Mouse (Mus musculus) lung, postnatal 0 days (tissue): ENCODE measurements around the gene Gm10024. TPM values are rescaled to one million over a fixed set of nuclear protein-coding genes. Genes with fewer than 3 reads are reported as not detected.
A peak's percentile ranks its signal among the peaks of the same experiment; 100 is the strongest.
"Not testable (repeated sequence)": the region's sequence is repeated elsewhere in the genome, so short reads cannot be mapped to it uniquely, and the experiment has no call there.

Source experiments
- ATAC-seq: fragments of 200-750 bp; cut with Nextera tagmentation; 2 replicates; pipeline ENCODE4 v1.8.0; 2017; ENCODE audit warnings: moderate library complexity
- DNase-seq: peaks from one replicate; pipeline ENCODE4 v3.0.0-alpha.2; 2016; ENCODE audit warnings: low spot score
- H3K27ac ChIP-seq: fragments of 300-500 bp; sonication (generic); 2 replicates; pipeline ENCODE4 v1.5.1; 2014; ENCODE audit warnings: antibody characterized with exemption, mild to moderate bottlenecking, low read length, mixed read lengths
- H3K27me3 ChIP-seq: fragments of 300-500 bp; sonication (generic); replicated peaks from 2 replicates; pipeline ENCODE4 v1.6.1; 2014; ENCODE audit warnings: low read length, mixed read lengths; ENCODE audit not compliant: insufficient read depth
- H3K36me3 ChIP-seq: fragments of 300-500 bp; sonication (generic); 2 replicates; pipeline ENCODE4 v1.6.1; 2014; ENCODE audit warnings: low read length, mixed read lengths; ENCODE audit not compliant: insufficient read depth
- H3K4me1 ChIP-seq: fragments of 300-500 bp; sonication (generic); 2 replicates; pipeline ENCODE4 v1.6.1; 2014; ENCODE audit warnings: antibody characterized with exemption, low read depth, low read length, mixed read lengths; ENCODE audit not compliant: insufficient read depth
- H3K4me2 ChIP-seq: fragments of 300-500 bp; sonication (generic); replicated peaks from 2 replicates; pipeline ENCODE4 v1.6.1; 2014; ENCODE audit warnings: low read depth, mild to moderate bottlenecking, low read length, moderate library complexity, mixed read lengths
- H3K4me3 ChIP-seq: fragments of 300-500 bp; sonication (generic); 2 replicates; pipeline ENCODE4 v1.5.1; 2014; ENCODE audit warnings: low read depth, low read length
- H3K9ac ChIP-seq: fragments of 300-500 bp; sonication (generic); replicated peaks from 2 replicates; pipeline ENCODE4 v1.6.1; 2014; ENCODE audit warnings: low read depth, mild to moderate bottlenecking
- H3K9me3 ChIP-seq: fragments of 300-500 bp; sonication (generic); 2 replicates; pipeline ENCODE4 v1.6.1; 2016; ENCODE audit warnings: low read length, mixed read lengths
- CTCF ChIP-seq: IDR thresholded peaks from 2 replicates; pipeline ENCODE4 v1.5.1; 2016; ENCODE audit warnings: antibody characterized with exemption, mild to moderate bottlenecking
- EP300 ChIP-seq: IDR thresholded peaks from 2 replicates; pipeline ENCODE4 v1.6.1; 2016; ENCODE audit warnings: antibody characterized with exemption, mild to moderate bottlenecking, control low read depth
- WGBS: fragments of 180-500 bp; shearing (Covaris S2); extraction: QIAGEN DNeasy Blood & Tissue Kit; methylation state at CpG from one replicate; pipeline ENCODE4 v1.1.7; 2014; 5-methylcytosine and 5-hydroxymethylcytosine counted together
- polyA plus RNA-seq: library from polyadenylated mRNA; unstranded; fragments of >200 nt; fragmentation: Nextera tagmentation; extraction: Ambion mirVana; gene quantifications from 2 replicates; pipeline ENCODE4 v1.2.1, GENCODE M21; 2015

Gene Gm10024
- polyA plus RNA-seq, result not detected in 2 replicates

DNA sequence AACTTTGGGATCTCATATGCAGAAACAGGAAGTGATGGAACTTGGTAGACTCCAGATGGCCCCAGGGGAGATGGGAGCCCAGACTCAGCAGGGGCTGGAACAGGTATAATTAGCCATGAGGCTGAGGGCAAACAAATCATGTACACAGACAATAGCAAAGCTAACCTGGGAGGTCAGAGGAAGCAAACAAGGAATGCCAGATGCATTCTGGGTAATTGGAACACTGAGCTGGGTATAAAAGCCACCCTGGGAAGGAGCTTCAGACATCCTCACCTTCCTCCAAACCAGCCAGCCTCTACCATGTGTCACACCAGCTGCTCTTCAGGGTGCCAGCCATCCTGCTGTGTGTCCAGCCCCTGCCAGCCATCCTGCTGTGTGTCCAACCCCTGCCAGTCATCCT lies at the start of gene Gm10024:
Gm10024 (plus strand) TSS at position 301 of the 400 bp plus-strand sequence.
- H3K4me2 ChIP-seq, H3K27me3 ChIP-seq, H3K9ac ChIP-seq, H3K36me3 ChIP-seq, ATAC-seq, H3K4me3 ChIP-seq, H3K9me3 ChIP-seq, H3K27ac ChIP-seq, DNase-seq, H3K4me1 ChIP-seq: not testable (repeated sequence)

DNA sequence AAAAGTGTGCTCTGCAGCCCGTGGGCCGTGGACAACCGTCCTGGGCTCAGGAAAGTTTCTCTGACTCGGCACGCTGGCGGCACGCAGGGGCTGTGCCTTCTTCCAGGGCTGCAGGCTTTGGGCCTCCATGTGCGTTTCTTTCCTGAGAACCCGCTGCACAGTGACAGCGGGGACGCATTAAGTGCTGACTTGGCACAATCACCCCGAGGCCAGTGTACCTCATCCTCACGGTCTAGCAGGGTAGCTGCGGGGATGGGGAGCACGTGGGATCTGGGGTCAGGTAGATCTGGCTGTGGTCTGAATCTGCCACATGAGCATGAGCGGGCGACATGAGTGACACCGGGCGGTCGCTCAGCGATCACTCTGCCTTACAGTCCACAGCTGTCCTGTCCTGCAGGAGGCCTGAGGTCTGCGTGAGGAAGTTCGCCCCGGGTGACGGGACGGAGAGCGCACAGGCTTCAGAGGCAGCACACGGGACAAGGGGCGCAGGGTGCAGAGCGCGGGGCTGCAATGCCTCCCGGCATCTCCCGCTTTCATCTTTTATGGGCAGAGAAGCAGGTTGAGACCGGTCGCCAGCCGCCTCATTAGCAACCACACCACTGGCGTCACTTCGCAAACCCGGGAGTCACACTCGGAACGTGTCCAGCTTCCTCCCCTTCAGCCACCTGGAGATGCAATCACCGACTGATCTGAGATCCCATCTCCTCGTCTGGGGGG lies 47.1 kb upstream of the Gm10024 start:
- Histone ChIP-seq H3K27me3 (no peaks in the 10 kb centered on the region), H3K9me3 (no peaks in the 10 kb centered on the region), H3K27ac (no peak overlapping the region), H3K4me2 (no peak overlapping the region), H3K4me1 (no peaks in the 10 kb centered on the region), H3K9ac (no peak overlapping the region), H3K4me3 (no peak overlapping the region), H3K36me3 (no peaks in the 10 kb centered on the region)
- no peak for DNase-seq
- WGBS, result 40% methylated on average over 43 of the region's 43 CpGs
- no peak for TF ChIP-seq EP300
- no peak for TF ChIP-seq CTCF
- no peak for ATAC-seq

- WGBS, result 66% methylated on average over 8 of the region's 8 CpGs
- ATAC-seq, result 0 out of 2 replicates have a peak, but pooled peaks have one; percentile 14
- no peak for DNase-seq
- Histone ChIP-seq H3K36me3 (no peaks in the 10 kb centered on the region), H3K9ac (no peak overlapping the region), H3K27ac (no peak overlapping the region), H3K27me3 (no peaks in the 10 kb centered on the region), H3K4me2 (no peak overlapping the region), H3K4me1 (no peaks in the 10 kb centered on the region), H3K4me3 (no peak overlapping the region), H3K9me3 (no peaks in the 10 kb centered on the region)
- TF ChIP-seq EP300, result no peak
Observed at GRCm38 (mm10) chr10:77666342-77666741, 44.9 kb upstream of the Gm10024 start.

GRCm38 (mm10) chr10:77667402-77667801 lies 43.9 kb upstream of the Gm10024 start:
- H3K4me2 ChIP-seq, result no peak overlapping the region
- H3K9me3 ChIP-seq, result no peaks in the 10 kb centered on the region
- DNase-seq (no peak), ATAC-seq (no peak)
- H3K27me3 ChIP-seq, result no peaks in the 10 kb centered on the region
- 67% methylated on average over 4 of the region's 4 CpGs for WGBS
- no peak overlapping the region for H3K4me3 ChIP-seq
- no peak overlapping the region for H3K27ac ChIP-seq
- no peaks in the 10 kb centered on the region for H3K36me3 ChIP-seq
- no peaks in the 10 kb centered on the region for H3K4me1 ChIP-seq
- no peak overlapping the region for H3K9ac ChIP-seq
- TF ChIP-seq CTCF (no peak), EP300 (no peak)

DNA sequence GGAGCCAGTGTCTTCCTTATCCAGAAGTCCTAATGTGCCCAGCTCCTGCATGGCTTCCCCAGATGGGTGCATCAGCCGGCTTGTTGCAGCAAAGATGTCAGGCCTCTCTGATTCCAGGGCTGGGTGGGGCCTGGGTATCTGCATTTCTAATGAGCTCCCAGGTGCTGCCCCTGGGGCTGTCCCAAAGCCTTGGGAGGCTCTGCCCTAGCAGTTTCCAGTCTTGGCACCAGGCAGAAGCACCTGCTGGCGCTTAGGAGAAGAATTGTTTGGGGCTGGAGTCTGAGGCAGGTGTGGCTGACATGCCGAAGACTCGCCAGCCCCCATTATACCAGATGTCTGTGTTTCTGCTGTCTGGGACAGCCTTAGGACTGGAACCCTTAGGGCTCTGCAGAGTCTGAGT lies 40.5 kb upstream of the Gm10024 start:
- no peaks in the 10 kb centered on the region for H3K9me3 ChIP-seq
- no peaks in the 10 kb centered on the region for H3K27me3 ChIP-seq
- H3K4me2 ChIP-seq, result no peak overlapping the region
- DNase-seq, result no peak
- TF ChIP-seq CTCF, result no peak
- TF ChIP-seq EP300, result no peak
- no peak overlapping the region for H3K27ac ChIP-seq
- WGBS, result 70% methylated on average over 4 of the region's 4 CpGs
- ATAC-seq, result no peak
- H3K36me3 ChIP-seq, result no peaks in the 10 kb centered on the region
- no peaks in the 10 kb centered on the region for H3K4me1 ChIP-seq
- H3K9ac ChIP-seq, result no peak overlapping the region
- H3K4me3 ChIP-seq, result no peak overlapping the region

GRCm38 (mm10) chr10:77671519-77671918 lies 39.7 kb upstream of the Gm10024 start:
- no peak for ATAC-seq
- Histone ChIP-seq H3K9ac (no peak overlapping the region), H3K27me3 (no peaks in the 10 kb centered on the region), H3K27ac (no peak overlapping the region), H3K4me3 (no peak overlapping the region), H3K36me3 (no peaks in the 10 kb centered on the region), H3K4me1 (no peaks in the 10 kb centered on the region), H3K4me2 (no peak overlapping the region), H3K9me3 (no peaks in the 10 kb centered on the region)
- TF ChIP-seq EP300 (no peak), CTCF (no peak)
- WGBS, result 12% methylated on average over 4 of the region's 4 CpGs
- DNase-seq, result no peak

GRCm38 (mm10) chr10:77673765-77674164 lies 37.5 kb upstream of the Gm10024 start:
- ATAC-seq, result no peak
- no peak overlapping the region for H3K4me3 ChIP-seq
- 50% methylated on average over 13 of the region's 13 CpGs for WGBS
- H3K9ac ChIP-seq, result no peak overlapping the region
- no peak overlapping the region for H3K27ac ChIP-seq
- no peak overlapping the region for H3K4me2 ChIP-seq
- no peaks in the 10 kb centered on the region for H3K36me3 ChIP-seq
- H3K27me3 ChIP-seq, result peaks cover 18% of the 10 kb centered on the region
- DNase-seq, result no peak
- H3K9me3 ChIP-seq, result no peaks in the 10 kb centered on the region
- no peaks in the 10 kb centered on the region for H3K4me1 ChIP-seq
- TF ChIP-seq EP300, result no peak
- TF ChIP-seq CTCF, result no peak
